ENCODE assay signal across 8 mouse cellular contexts in the genomic region with DNA sequence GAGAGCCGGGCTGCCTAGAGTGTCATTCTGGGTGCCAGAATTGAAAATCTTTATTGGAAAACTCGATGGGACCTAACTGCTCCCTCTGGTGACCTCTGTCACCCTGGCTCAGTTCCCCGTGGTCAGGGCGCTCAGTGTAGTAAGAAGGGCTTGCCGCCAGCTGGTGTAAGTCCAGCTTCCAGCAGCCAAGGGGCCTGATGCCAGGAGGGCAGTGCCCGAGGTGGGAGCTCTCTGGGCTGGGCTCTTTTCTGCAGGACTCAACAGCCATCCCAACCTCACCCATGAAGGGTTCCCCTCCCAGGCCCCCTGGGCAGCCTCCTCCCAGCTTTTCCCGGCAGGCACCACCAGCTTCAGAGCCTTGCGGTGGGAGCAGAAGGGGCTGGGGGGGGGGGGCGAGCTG. TPM values are rescaled to one million over a fixed set of nuclear protein-coding genes. Genes with fewer than 3 reads are reported as not detected.
DNase-seq lines count a peak whose midpoint lies in the region; ATAC-seq lines count a peak whose summit lies in the region.

No protein-coding gene starts in this region.

- peak; percentile 26; the same call in 1 of the 2 replicates for ATAC-seq in forebrain, embryonic 11.5 days (replicated peaks; ENCODE audit: low FRiP score)
- no peak; the same call in 1 of the 2 replicates for ATAC-seq in forebrain, embryonic 15.5 days (replicated peaks)
- peak; percentile 39; the same call in 1 of the 2 replicates for ATAC-seq in lung, embryonic 16.5 days (ENCODE audit: low read depth)

- H3K4me1 ChIP-seq in forebrain, embryonic 11.5 days (replicated peaks; ENCODE audit: control insufficient read depth, insufficient read depth, low read length): peaks cover 6% of the 10 kb centered on the region
- H3K4me1 ChIP-seq in forebrain, embryonic 15.5 days: peaks cover 9% of the 10 kb centered on the region
- H3K4me1 ChIP-seq in lung, embryonic 16.5 days (replicated peaks; ENCODE audit: control insufficient read depth, insufficient read depth, low read length): no peaks in the 10 kb centered on the region; the same call in 1 of the 2 replicates

- no peak overlapping the region for H3K4me2 ChIP-seq in forebrain, embryonic 11.5 days (ENCODE audit: low read depth, low read length, severe bottlenecking)
- no peak overlapping the region for H3K4me2 ChIP-seq in forebrain, embryonic 15.5 days (replicated peaks)
- peak overlapping the region; percentile 35; the same call in 1 of the 2 replicates for H3K4me2 ChIP-seq in lung, embryonic 16.5 days (ENCODE audit: low read depth, low read length)

- no peaks in the 10 kb centered on the region for H3K9me3 ChIP-seq in forebrain, embryonic 11.5 days (ENCODE audit: control insufficient read depth, low read length)
- H3K9me3 ChIP-seq in forebrain, embryonic 15.5 days: no peaks in the 10 kb centered on the region
- no peaks in the 10 kb centered on the region for H3K9me3 ChIP-seq in lung, embryonic 16.5 days (ENCODE audit: control insufficient read depth, low read length)

- no peaks in the 10 kb centered on the region for H3K36me3 ChIP-seq in forebrain, embryonic 11.5 days (ENCODE audit: control insufficient read depth, insufficient read depth, low read length)
- H3K36me3 ChIP-seq in forebrain, embryonic 15.5 days: no peaks in the 10 kb centered on the region
- H3K36me3 ChIP-seq in lung, embryonic 16.5 days (ENCODE audit: control insufficient read depth, insufficient read depth, low read length): no peaks in the 10 kb centered on the region

- 0 out of 2 replicates have a peak, but pooled peaks cover 2% of the 10 kb centered on the region for H3K27me3 ChIP-seq in forebrain, embryonic 11.5 days (ENCODE audit: control insufficient read depth, insufficient read depth, low read length)
- H3K27me3 ChIP-seq in forebrain, embryonic 15.5 days: no peaks in the 10 kb centered on the region; the same call in 1 of the 2 replicates
- H3K27me3 ChIP-seq in lung, embryonic 16.5 days (ENCODE audit: control insufficient read depth, insufficient read depth, low read depth, low read length): no peaks in the 10 kb centered on the region

- no peak overlapping the region for H3K4me3 ChIP-seq in forebrain, embryonic 11.5 days (ENCODE audit: low read depth, low read length)
- H3K4me3 ChIP-seq in forebrain, embryonic 15.5 days: no peak overlapping the region
- no peak overlapping the region for H3K4me3 ChIP-seq in lung, embryonic 16.5 days (ENCODE audit: low read length)

- no peak overlapping the region for H3K9ac ChIP-seq in forebrain, embryonic 11.5 days (ENCODE audit: low read length)
- no peak overlapping the region for H3K9ac ChIP-seq in forebrain, embryonic 15.5 days (replicated peaks)
- 0 out of 2 replicates have a peak overlapping the region, but pooled peaks have one; percentile 21 for H3K9ac ChIP-seq in lung, embryonic 16.5 days (ENCODE audit: low read length)

- H3K27ac ChIP-seq in forebrain, embryonic 11.5 days (ENCODE audit: low read depth, low read length): no peak overlapping the region
- H3K27ac ChIP-seq in forebrain, embryonic 15.5 days (replicated peaks): no peak overlapping the region
- H3K27ac ChIP-seq in lung, embryonic 16.5 days (ENCODE audit: low read length): no peak overlapping the region

- no peak for DNase-seq in forebrain, embryonic 11.5 days (ENCODE audit: low spot score)
- peak; percentile 86 for DNase-seq in adrenal gland, postnatal 10 days
- DNase-seq in heart, adult 8-10 months (ENCODE audit: low spot score): peak; percentile 67
- DNase-seq in kidney, postnatal 10 days: peak; percentile 70
- DNase-seq in spleen, postnatal 4 days (ENCODE audit: low spot score in 2 of 2): no peak
- no peak for DNase-seq in embryo, embryonic 9.5 days (ENCODE audit: extremely low spot score)

- 71% methylated on average over 9 of the region's 9 CpGs for WGBS in forebrain, embryonic 11.5 days
- 41% methylated on average over 9 of the region's 9 CpGs for WGBS in forebrain, embryonic 15.5 days
- WGBS in lung, embryonic 16.5 days: 41% methylated on average over 8 of the region's 9 CpGs

RNA-seq across cellular contexts. Expression of a gene that starts 42.0 kb away (rescaled TPM):
- 3.4 and 3.6 TPM in 2 replicates for polyA plus RNA-seq in forebrain, embryonic 11.5 days (2014; fragmentation: Nextera tagmentation; extraction: Ambion mirVana)
- polyA plus RNA-seq in forebrain, embryonic 15.5 days (2015; fragmentation: Nextera tagmentation; extraction: Ambion mirVana): 0.68 and 1.1 TPM in 2 replicates
- 10 to 100 TPM in 1 of 2 experiments, 1 to 10 TPM in 1; 7.4 to 10.9 TPM for total RNA-seq in adrenal gland, postnatal 10 days (2021)
- 10 to 100 TPM; 40.6 to 49.5 (median 47.3) TPM for total RNA-seq in heart, adult 8-10 months (2022)
- polyA plus RNA-seq in lung, embryonic 16.5 days (2015; fragmentation: Nextera tagmentation; extraction: Ambion mirVana): 7.3 and 7.4 TPM in 2 replicates

Comparison
In these comparisons a context has a peak if more than half of its experiments do, and no peak if none do; other contexts are left out.
1. DNase-seq: peak in adrenal gland, postnatal 10 days (single experiment), heart, adult 8-10 months (single experiment) and kidney, postnatal 10 days (single experiment); none in forebrain, embryonic 11.5 days (single experiment), spleen, postnatal 4 days (0 of 2) and embryo, embryonic 9.5 days (single experiment).